Mouse (Mus musculus): ENCODE data around the gene Suox.
"Not testable (repeated sequence)": the region's sequence is repeated elsewhere in the genome, so short reads cannot be mapped to it uniquely, and the experiment has no call there.

- TF ChIP-seq CTCF (IDR thresholded peaks at IDR 0.05; ENCODE audit: low read depth, low read length); POLR2AphosphoS5 (IDR thresholded peaks at IDR 0.05; ENCODE audit: insufficient replicate concordance, low read depth, low read length); GATA1 (IDR thresholded peaks at IDR 0.05; ENCODE audit: borderline replicate concordance, low read length): not testable (repeated sequence)
Measured at GRCm38 (mm10) chr10:128711318-128711717, 37.4 kb upstream of the Suox start.

Measured in G1E (cell line).